Mouse (Mus musculus) cerebellum, postnatal 4 days (tissue): ENCODE results near the gene Mgat4a.

Experiments
- DNase-seq, 2 experiments: peaks; one replicate each; pipeline ENCODE4 v3.0.0; 2022; ENCODE audit warnings: low spot score in 2 of 2, mixed read lengths in 1 of 2

Gene Mgat4a

DNA sequence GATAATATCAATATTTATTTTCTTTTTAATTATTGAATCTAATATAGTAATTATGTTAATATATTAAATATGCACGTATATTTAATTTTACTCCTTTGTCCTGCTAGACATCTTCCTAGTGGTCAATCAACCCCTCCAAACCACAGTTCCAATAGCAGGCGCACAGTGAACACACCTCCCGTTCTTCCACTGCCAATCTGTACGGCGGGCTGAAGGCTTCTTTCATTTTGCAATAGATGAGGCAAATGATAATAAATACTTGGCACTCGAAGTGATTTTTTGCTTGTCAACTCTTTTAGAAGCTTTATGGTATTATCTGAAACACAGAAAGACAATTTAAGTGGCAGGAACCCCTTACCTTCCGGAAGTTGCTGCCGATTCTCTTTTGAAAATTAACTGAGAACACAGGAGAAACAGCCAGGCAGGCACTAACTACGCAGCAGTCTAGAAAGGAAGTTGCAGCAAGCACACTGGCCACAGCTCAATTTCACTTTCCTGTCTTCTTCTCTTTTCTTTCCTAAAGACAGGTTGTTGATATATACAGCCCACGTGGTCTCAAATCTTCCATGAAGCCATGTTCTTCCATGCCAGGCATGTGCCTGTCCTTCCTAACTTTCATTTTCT is 45.0 kb downstream of the Mgat4a start:
- DNase-seq: no peak

DNA sequence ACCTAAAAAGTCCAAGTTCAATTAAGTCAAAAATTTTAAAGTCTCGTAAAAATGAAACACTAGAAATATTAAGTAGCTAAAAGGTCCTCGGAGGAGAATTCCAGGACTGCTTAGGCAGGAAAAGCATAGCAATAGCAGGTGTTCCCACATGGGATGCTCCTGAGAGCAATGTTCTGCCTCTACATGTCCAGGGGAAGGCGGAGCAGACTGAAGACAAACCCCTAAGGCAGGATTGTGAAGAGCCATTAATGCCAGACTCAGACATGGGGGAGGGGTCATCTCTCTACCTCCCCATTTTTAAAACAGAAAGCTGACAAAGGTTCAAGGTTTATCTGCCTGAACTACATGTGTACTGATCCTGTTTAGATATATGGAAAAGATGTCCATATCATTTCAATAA is 45.7 kb downstream of the Mgat4a start:
- no peak for DNase-seq

DNA sequence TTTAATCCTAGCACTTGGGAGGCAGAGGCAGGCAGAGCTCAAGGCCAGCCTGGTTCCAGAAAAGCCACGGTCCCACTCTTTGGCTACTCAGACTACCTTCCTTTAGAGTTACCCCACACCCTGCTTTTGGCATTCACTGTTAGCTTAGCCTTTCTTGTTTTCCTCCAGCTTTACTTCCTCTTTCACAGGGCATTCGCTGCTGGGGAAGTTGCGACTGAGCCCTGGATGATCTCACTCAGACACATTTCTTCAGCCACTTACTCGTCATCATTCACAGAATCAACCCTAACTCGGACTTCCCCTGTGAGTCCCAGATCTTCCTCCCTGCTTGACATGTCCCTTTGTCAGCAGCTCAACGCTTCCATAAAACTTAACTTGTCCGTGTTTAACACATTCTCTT is 49.1 kb downstream of the Mgat4a start:
- DNase-seq: no peak

DNA sequence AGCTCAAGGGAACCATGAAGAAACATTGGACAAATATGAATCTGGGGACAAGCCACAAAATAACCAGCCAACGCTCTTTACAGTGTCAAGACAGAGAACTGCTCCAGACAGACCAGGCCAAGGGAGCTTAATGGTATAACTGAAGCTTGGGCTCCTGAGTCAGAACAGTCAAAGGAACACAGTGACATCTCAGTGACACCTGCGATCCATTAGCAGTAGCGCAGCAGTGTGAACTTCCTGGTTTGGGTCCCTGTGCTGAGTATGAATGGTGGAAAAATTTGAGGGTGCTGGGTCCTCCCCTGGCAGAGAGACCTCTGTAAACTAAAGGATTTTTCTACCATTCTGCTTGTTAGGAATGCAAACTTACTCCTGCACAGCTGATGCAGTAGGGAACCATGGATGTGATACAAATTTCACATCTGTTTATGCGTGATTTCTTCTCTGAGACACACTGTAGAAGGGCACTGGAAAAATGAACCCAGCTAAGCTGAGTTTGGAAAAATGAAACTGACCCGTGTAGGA is 50.1 kb downstream of the Mgat4a start:
- DNase-seq: no peak

DNA sequence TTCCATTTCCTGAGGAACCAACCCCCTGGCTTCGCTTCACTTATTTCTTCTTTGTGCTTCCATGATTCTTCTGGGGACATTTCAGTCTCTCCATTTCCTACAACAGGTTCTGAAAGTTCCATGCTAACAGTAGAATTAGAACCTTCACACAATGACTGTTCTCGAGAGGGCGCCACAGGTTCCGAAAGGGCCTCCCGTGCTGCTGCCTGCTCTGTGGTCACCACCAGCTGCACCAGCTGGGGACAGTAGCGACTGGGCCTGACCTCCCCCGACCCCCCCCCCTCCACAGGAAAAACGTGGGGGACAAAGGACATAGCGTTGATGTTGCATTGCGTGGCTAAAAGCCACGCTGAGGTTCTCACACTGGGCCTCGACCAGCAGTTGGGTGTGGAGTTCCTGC is 52.3 kb downstream of the Mgat4a start:
- no peak for DNase-seq

DNA sequence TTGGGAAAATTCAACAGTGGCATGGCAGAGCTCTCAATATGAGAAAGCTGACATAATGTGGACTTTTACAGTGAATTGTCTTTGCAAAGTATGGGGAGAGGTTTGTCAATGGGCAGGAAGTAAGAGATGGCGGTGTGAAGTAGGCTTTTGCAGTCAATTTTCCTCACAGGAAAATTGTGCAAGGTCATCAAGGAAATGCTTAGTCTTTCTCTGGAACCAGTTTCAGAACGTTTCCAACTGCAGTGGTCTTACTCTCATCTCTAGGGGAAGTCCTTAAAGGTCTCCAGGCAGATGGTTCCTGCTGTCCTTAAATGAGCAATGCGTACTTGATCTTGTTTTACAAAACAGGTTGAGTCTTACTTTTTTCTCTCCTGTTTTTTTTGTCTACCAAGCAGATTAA is 53.8 kb downstream of the Mgat4a start:
- no peak for DNase-seq

DNA sequence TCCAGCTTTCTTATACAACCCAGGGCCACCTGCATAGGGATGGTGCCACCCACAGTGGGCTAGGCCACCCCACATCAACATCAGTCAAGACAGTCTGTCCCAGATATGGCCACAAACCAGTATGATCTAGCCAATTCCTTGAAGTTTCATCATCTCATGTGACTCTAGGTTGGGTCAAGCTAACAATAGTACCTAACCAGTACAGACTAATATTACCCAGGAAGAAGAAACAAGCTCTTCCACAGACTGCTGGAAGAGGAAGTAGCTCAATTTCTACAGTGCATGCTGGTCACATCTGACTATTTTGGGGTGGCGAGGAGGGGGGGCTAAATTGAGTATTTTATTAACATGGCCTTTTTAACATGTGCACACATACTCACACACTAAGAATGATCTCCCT is 54.4 kb downstream of the Mgat4a start:
- DNase-seq: no peak

DNA sequence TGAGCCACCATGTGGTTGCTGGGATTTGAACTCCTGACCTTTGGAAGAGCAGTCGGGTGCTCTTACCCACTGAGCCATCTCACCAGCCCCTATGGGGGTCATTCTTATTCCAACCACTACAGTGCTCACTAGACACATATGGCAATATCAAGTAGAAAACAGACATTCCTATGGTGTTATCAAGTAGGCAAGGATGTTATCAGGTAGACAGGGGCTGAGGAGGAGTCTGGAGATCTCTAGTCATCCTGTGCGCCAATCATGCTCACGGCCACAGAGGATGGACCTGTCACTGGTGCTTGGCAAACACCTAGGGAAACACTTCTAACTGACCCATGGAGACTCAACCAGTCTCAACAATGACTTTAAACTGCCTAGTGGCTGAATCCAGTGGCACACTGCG is 56.2 kb downstream of the Mgat4a start:
- no peak for DNase-seq

DNA sequence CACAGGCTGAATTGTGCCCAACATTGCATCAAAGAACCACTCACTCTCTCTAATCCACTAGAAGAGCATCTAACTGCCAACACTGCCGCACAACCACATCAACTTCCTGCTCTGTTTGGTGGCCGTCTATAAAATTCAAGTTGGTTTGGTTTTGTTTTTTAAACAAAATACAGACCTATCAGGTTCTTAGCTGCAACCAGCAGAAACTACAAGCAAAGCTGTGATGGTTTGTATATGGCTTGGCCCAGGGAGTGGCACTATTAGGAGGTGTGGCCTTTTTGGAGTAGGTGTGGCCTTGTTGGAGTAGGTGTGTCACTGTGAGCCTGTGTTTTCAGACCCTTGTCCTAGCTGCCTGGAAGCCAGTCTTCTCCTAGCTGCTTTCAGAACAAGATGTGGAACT is 59.5 kb downstream of the Mgat4a start:
- DNase-seq: no peak

DNA sequence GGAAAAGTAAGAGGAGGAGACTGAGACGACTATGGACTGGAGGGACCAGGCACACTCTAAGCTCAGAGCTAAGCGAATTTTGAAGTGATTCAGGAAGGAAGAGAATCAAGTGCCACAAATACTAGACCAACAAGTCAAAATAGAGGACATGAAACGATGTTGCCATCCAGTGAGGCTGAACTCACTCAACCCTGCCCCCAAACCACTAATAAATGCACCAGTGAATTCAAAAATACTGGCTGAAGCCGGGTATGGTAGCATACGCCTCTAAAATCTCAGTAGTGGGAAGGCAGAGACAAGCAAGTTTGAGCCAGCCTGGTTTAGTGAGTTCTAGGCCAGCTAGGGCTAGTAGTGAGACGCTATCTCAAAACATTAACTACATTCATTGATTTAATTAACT is 60.1 kb downstream of the Mgat4a start:
- DNase-seq: no peak

DNA sequence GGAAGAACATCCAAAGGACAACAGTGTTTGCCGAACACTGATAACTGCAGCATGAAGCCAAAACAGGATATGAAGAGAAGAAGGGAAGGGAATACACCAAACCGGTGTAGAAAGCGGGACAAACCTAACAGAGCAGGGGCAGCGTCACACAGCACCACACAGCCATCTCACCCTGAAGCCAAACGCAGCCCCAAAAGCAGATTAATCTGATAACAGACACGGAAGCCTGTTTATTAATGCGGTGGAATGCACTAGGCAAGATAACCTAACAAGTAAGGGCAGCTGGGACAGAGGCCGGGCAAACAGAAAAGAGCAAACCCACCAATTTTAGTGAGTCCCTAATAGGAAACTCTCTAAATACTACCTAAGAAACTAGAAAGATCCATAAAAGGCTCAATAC is 61.1 kb downstream of the Mgat4a start:
- DNase-seq: no peak

DNA sequence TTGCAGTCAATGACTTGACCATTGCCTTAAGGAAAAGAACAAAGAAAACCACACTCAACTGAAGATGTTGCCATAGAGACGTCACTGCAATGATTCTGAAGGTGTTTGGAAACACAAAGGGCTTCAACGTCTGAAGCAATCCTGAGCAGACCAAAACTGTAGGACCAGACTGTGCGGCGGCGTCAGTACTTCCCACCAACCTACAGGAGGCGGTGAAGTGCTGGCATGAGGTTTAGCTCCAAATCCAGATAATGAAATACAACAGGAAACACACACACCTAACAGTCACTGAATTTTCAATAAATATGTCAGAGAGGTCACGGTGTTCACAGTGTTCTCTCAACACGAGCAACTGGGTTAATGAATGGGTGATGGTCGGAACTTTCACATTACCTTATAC is 61.7 kb downstream of the Mgat4a start:
- DNase-seq: peak in 1 of 2 experiments; percentile 26

DNA sequence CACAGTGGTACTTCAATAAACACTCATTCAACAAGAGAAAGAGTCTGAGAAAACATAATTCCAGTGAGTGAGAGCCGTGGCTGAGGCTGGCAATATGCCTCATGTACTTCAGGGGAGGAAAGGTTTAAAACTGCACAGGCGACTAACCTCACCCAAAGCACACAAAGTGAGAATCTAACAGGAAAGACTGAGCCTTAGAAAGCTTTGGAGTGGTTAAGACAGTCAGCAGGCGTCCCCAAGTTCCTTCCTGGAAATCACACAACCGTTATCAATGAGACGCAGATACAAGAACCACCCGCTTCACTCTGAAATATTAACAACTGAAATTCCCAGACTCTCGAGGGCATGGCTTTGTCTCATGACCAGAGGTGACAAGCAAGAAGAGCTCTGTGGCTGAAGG is 62.4 kb downstream of the Mgat4a start:
- DNase-seq: no peak

DNA sequence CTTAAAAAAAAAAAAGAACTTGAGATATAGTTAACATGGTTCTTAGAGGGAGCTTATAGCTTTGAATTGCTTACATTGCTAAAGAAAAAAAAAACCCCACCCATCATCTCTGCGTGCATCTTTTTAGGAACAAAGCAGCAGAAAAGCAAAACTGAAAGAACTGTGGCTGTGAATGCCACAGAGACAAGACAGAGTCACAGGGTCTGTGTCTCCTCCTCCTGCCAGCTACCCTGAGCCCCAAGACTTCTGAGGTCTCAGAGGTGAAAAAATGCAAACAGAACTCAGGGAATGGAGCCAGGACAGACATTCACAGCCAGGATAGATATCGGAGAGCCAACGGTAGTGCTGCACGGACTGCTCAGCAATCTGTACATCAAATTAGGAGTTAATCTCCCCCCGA is 62.9 kb downstream of the Mgat4a start:
- DNase-seq: no peak

DNA sequence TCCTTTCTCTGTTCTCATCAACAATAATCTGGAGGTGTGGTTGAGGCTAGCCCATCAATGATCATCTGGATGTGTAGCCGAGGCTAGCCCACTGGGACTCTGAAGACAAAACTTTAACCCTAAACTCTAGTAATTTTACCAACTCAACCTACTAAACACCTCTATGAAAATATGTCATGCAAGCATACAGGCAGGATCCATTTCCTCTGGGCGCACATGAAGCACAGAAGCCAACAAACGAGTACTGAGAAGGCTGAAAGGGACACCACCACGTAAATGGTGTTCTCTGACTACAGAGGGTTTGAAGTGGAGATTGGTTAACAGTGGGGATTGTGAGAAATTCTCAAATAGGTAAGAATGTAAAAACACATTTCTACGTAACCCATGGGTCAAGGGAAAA is 63.6 kb downstream of the Mgat4a start:
- no peak for DNase-seq

DNA sequence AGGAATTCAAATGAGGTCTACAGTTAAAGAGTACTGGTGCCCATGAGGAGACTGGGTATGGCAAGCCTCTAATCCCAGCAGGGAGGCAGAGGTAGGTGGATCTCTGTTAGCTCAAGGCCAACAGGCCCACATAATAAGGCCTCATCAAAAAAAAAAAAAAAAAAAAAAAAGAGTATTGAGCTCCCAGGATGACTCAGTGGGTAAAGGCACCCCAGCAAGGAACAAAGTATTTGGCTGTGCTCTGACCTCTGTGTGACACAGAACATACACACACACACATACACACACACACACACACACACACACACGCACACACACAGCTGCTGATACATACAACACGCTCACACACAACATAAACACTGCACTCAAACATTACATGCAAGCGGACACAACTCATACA is 65.5 kb downstream of the Mgat4a start:
- DNase-seq: no peak

DNA sequence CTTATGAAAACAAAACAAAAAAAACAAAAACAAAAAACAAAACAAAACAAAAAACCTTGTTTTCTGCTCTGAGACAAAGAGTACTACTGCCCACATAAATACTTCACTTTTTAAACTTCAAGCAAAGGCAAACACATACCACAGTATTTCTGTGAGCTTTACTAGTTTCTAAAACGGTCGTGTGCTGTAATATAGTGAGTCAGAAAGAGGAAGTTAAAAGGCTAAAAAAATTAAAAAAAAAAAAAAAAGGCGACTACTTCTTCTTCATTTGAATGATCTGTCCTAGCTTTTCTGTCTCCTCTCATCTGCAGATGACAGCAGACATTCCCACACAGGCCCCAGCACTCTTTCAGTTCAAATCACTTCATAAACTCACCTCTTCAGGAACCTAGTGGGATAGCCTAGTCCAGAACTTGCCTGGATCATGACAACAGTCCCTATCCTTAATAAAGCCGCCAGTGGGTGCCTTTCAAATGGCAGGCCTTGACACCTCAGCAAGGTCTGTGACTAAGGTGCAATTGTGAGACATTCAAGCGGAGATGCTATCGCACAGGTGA is 66.1 kb downstream of the Mgat4a start:
- no peak for DNase-seq

DNA sequence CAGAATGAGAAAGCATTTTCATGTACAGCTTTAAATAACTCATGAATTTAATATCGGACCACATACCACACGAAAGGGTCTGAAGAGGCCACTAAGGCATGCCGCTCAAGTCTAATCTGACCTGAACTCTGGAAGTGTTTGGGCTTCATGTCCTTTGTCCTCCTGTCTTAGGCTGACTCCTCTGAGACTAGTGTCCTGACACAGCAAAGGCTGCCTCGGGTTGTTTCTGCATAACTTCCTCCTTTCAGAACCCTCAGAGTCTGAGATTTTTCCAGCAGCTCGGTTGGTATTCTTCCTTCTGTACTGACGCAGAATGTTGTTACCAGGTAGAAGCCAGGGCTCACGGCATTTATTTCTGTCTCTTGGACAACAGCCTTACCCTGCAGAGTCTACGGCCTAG is 66.8 kb downstream of the Mgat4a start:
- no peak for DNase-seq

DNA sequence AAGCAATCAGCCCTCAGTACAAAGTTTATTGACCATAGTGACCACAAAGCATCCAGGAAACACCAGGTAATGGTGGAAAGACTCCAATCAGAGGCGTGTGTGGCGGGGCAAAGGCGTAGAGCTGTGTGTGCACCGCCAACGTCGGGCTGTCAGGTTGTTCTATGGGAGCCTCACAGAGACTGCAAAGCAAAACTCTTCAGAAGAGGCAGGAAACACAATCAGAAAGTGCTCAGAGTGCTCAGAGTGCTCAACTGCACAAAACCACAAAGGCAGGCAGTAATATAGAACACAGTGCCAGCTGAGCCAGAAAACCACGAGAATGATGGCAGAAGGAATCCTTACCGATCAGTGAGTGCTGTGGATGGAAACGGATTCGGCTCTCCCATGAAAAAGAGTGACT is 67.6 kb downstream of the Mgat4a start:
- no peak for DNase-seq

DNA sequence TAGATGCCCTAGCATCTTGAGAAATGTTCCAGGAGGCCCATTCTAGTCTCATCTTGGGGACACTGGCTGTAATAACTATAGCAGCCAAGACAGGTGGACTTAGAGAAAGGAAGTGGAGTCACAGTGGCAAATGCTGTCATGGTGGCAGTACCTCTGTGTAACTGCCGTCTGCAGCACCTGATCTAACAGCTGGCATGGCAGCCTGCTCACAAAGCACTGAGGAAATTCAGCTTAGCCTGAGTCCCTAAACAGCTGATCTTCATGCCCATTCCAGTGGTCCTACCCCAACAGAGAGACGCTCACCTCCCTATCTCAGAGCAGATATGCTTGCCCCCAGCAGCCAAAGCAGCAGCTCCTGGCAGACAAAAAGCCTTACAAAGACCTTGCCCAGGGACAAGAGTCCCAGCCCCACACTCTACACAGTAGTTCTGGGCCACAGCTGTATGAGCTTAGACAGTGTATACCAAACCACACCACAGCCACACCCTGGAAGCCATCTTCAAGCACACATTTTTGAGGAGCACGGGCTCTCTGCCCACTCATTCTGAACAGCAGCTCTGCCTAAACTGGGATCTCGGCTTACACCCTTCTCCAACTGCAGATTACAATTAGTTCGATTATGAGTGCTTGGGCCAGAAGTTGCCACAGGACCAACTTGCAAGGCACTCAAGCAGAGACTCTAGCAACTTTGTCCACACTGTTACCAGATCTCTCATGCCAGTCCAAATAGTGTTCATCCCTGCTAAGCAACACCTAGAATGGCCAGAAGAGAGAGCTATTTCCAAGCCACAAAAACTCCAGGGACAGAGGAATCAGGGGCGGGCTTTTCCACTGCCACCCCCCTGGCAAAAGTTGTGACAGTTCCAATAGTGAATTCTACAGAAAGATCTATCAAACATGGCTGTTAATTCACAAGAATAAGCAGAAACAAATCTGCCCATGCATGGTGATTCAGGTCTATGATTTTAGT is 69.4 kb downstream of the Mgat4a start:
- DNase-seq: no peak

DNA sequence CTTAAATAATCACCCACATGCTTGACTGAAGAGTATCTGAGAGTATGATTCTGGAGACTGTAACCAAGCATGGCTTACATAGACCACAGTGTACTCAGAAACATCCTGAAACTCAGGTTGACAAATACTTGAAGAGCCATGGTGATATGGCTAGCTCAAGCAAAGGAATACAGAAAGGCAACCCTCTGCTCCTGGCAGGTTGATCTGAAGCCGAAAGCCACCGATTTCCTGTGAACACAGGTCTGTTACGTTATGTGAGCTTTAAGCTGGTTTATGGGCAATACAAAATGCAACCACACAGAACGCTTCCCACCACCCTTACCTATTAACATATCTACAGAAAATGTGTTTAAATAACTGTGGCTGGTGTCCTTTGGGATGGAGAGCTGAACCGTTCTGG is 71.8 kb downstream of the Mgat4a start:
- DNase-seq: no peak

DNA sequence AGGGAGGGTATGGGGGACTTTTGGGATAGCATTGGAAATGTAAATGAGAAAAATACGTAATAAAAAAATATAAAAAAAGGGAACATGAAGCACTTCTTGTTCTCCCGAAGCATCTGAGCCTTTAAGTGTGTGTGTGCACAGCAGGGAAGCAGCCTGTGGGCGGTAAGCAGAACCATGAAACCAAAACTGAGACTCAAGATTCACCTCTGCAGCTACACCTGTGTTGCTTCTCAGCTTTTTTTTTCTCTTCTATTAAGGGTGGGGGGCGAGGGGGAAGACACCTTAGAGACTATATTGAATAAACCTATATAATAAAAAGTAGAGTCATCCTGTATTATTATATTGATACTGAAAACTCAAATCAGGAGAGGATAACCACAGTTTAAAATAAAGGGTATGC is 73.0 kb downstream of the Mgat4a start:
- DNase-seq: no peak
